Mouse (Mus musculus) embryonic facial prominence, embryonic 15.5 days (tissue): ENCODE data around the gene Jmjd7. TPM values are rescaled to one million over a fixed set of nuclear protein-coding genes. Genes with fewer than 3 reads are reported as not detected.

Experiments
- ATAC-seq: fragments of 200-750 bp; cut with Nextera tagmentation; 2 replicates; pipeline ENCODE4 v1.8.0; 2017; ENCODE audit warnings: low read depth, moderate TSS enrichment; ENCODE audit not compliant: insufficient number of reproducible peaks, low FRiP score, low TSS enrichment
- H3K27ac ChIP-seq: fragments of 300-500 bp; sonication (generic); replicated peaks from 2 replicates; pipeline ENCODE4 v1.5.1; 2015; ENCODE audit warnings: mild to moderate bottlenecking, inconsistent platforms
- H3K27me3 ChIP-seq: fragments of 300-500 bp; sonication (generic); 2 replicates; pipeline ENCODE4 v1.6.1; 2015; ENCODE audit warnings: inconsistent platforms
- H3K36me3 ChIP-seq: fragments of 300-500 bp; sonication (generic); 2 replicates; pipeline ENCODE4 v1.6.1; 2015; ENCODE audit warnings: mild to moderate bottlenecking, inconsistent platforms
- H3K4me1 ChIP-seq: fragments of 300-500 bp; sonication (generic); 2 replicates; pipeline ENCODE4 v1.6.1; 2015; ENCODE audit warnings: inconsistent platforms
- H3K4me2 ChIP-seq: fragments of 300-500 bp; sonication (generic); replicated peaks from 2 replicates; pipeline ENCODE4 v1.6.1; 2015; ENCODE audit warnings: mild to moderate bottlenecking, inconsistent platforms
- H3K4me3 ChIP-seq: fragments of 300-500 bp; sonication (generic); replicated peaks from 2 replicates; pipeline ENCODE4 v1.5.1; 2015; ENCODE audit warnings: mild to moderate bottlenecking, inconsistent platforms
- H3K9ac ChIP-seq: fragments of 300-500 bp; sonication (generic); 2 replicates; pipeline ENCODE4 v1.6.1; 2015; ENCODE audit warnings: inconsistent platforms
- H3K9me3 ChIP-seq: fragments of 300-500 bp; sonication (generic); replicated peaks from 2 replicates; pipeline ENCODE4 v1.6.1; 2016; ENCODE audit warnings: inconsistent platforms
- WGBS: fragments of 180-500 bp; shearing (Covaris S2); methylation state at CpG from one replicate; pipeline ENCODE4 v1.1.7; 2015; 5-methylcytosine and 5-hydroxymethylcytosine counted together
- polyA plus RNA-seq: library from polyadenylated mRNA; unstranded; fragments of >200 nt; fragmentation: Nextera tagmentation; extraction: Ambion mirVana; gene quantifications from 2 replicates; pipeline ENCODE4 v1.2.1, GENCODE M21; 2015

Gene Jmjd7
- polyA plus RNA-seq, 1 experiment from 2014 or later: 20.8 TPM

- Histone ChIP-seq H3K9me3 (no peaks in the 10 kb centered on the region), H3K4me1 (peaks cover 48% of the 10 kb centered on the region), H3K4me3 (no peak overlapping the region), H3K36me3 (peaks cover 15% of the 10 kb centered on the region), H3K27me3 (no peaks in the 10 kb centered on the region), H3K9ac (no peak overlapping the region), H3K4me2 (peak overlapping the region; percentile 24; the same call in 1 of the 2 replicates), H3K27ac (peak overlapping the region; percentile 96)
- 13% methylated on average over 9 of the region's 9 CpGs for WGBS
- ATAC-seq: peak; percentile 74
Observed at GRCm38 (mm10) chr2:119995391-119996281, 31.6 kb upstream of the Jmjd7 start.

GRCm38 (mm10) chr2:119997354-119997753 is 29.9 kb upstream of the Jmjd7 start:
- Histone ChIP-seq H3K27me3 (no peaks in the 10 kb centered on the region), H3K9ac (no peak overlapping the region), H3K9me3 (no peaks in the 10 kb centered on the region), H3K4me2 (no peak overlapping the region), H3K4me1 (peaks cover 50% of the 10 kb centered on the region), H3K36me3 (peaks cover 14% of the 10 kb centered on the region), H3K4me3 (no peak overlapping the region), H3K27ac (peak overlapping the region; percentile 96)
- no peak for ATAC-seq
- WGBS: 82% methylated on average over 4 of the region's 4 CpGs

- H3K36me3 ChIP-seq: peaks cover 21% of the 10 kb centered on the region
- no peaks in the 10 kb centered on the region for H3K9me3 ChIP-seq
- no peak overlapping the region for H3K4me2 ChIP-seq
- H3K27me3 ChIP-seq: no peaks in the 10 kb centered on the region
- no peak for ATAC-seq
- H3K4me1 ChIP-seq: peaks cover 33% of the 10 kb centered on the region
- H3K27ac ChIP-seq: no peak overlapping the region
- no peak overlapping the region for H3K9ac ChIP-seq
- WGBS: 94% methylated on average over 2 of the region's 2 CpGs
- H3K4me3 ChIP-seq: no peak overlapping the region
Observed at GRCm38 (mm10) chr2:119999731-120000130, 27.6 kb upstream of the Jmjd7 start.

- Histone ChIP-seq H3K9me3 (no peaks in the 10 kb centered on the region), H3K4me2 (no peak overlapping the region), H3K27me3 (no peaks in the 10 kb centered on the region), H3K4me1 (peaks cover 21% of the 10 kb centered on the region), H3K4me3 (no peak overlapping the region), H3K36me3 (peaks cover 30% of the 10 kb centered on the region), H3K9ac (no peak overlapping the region), H3K27ac (peak overlapping the region; percentile 11; the same call in 1 of the 2 replicates)
- ATAC-seq: peak; percentile 47; the same call in 1 of the 2 replicates
- 64% methylated on average over 3 of the region's 3 CpGs for WGBS
Observed at GRCm38 (mm10) chr2:120000882-120001584, 26.2 kb upstream of the Jmjd7 start.

GRCm38 (mm10) chr2:120001956-120002355 is 25.3 kb upstream of the Jmjd7 start:
- Histone ChIP-seq H3K27ac (no peak overlapping the region), H3K9me3 (no peaks in the 10 kb centered on the region), H3K9ac (no peak overlapping the region), H3K4me3 (no peak overlapping the region), H3K27me3 (no peaks in the 10 kb centered on the region), H3K4me2 (no peak overlapping the region), H3K36me3 (peaks cover 30% of the 10 kb centered on the region), H3K4me1 (peaks cover 13% of the 10 kb centered on the region)
- no peak for ATAC-seq
- WGBS: 67% methylated on average over 4 of the region's 4 CpGs

GRCm38 (mm10) chr2:120003970-120004369 is 23.3 kb upstream of the Jmjd7 start:
- H3K36me3 ChIP-seq: peaks cover 22% of the 10 kb centered on the region
- H3K4me1 ChIP-seq: 0 out of 2 replicates have a peak, but pooled peaks cover 9% of the 10 kb centered on the region
- ATAC-seq: no peak
- no peaks in the 10 kb centered on the region for H3K27me3 ChIP-seq
- no peak overlapping the region for H3K27ac ChIP-seq
- no peak overlapping the region for H3K4me3 ChIP-seq
- no peak overlapping the region for H3K4me2 ChIP-seq
- 73% methylated on average over 2 of the region's 2 CpGs for WGBS
- no peaks in the 10 kb centered on the region for H3K9me3 ChIP-seq
- H3K9ac ChIP-seq: no peak overlapping the region

GRCm38 (mm10) chr2:120006696-120007095 is 20.6 kb upstream of the Jmjd7 start:
- peaks cover 17% of the 10 kb centered on the region; the same call in 1 of the 2 replicates for H3K36me3 ChIP-seq
- 0 out of 2 replicates have a peak, but pooled peaks cover 6% of the 10 kb centered on the region for H3K4me1 ChIP-seq
- no peak for ATAC-seq
- no peak overlapping the region for H3K4me2 ChIP-seq
- no peak overlapping the region for H3K9ac ChIP-seq
- H3K9me3 ChIP-seq: no peaks in the 10 kb centered on the region
- no peaks in the 10 kb centered on the region for H3K27me3 ChIP-seq
- H3K27ac ChIP-seq: no peak overlapping the region
- no peak overlapping the region for H3K4me3 ChIP-seq
- WGBS: 96% methylated on average over 7 of the region's 7 CpGs

- Histone ChIP-seq H3K27ac (no peak overlapping the region), H3K4me2 (no peak overlapping the region), H3K27me3 (no peaks in the 10 kb centered on the region), H3K4me1 (0 out of 2 replicates have a peak, but pooled peaks cover 6% of the 10 kb centered on the region), H3K9me3 (no peaks in the 10 kb centered on the region), H3K9ac (no peak overlapping the region), H3K36me3 (peaks cover 20% of the 10 kb centered on the region), H3K4me3 (no peak overlapping the region)
- no peak for ATAC-seq
- 54% methylated on average over 4 of the region's 4 CpGs for whole genome bisulfite sequencing
Observed at GRCm38 (mm10) chr2:120007680-120008210, 19.5 kb upstream of the Jmjd7 start.

GRCm38 (mm10) chr2:120008672-120009071 is 18.6 kb upstream of the Jmjd7 start:
- no peak overlapping the region for H3K4me2 ChIP-seq
- no peaks in the 10 kb centered on the region for H3K27me3 ChIP-seq
- no peak overlapping the region for H3K9ac ChIP-seq
- H3K36me3 ChIP-seq: peaks cover 25% of the 10 kb centered on the region
- H3K4me3 ChIP-seq: no peak overlapping the region
- 0 out of 2 replicates have a peak, but pooled peaks cover 6% of the 10 kb centered on the region for H3K4me1 ChIP-seq
- ATAC-seq: no peak
- H3K27ac ChIP-seq: no peak overlapping the region
- no peaks in the 10 kb centered on the region for H3K9me3 ChIP-seq
- WGBS: 52% methylated on average over 4 of the region's 4 CpGs

GRCm38 (mm10) chr2:120011462-120012200 is 15.7 kb upstream of the Jmjd7 start:
- no peaks in the 10 kb centered on the region for H3K27me3 ChIP-seq
- H3K9me3 ChIP-seq: no peaks in the 10 kb centered on the region
- H3K9ac ChIP-seq: no peak overlapping the region
- 0 out of 2 replicates have a peak, but pooled peaks cover 6% of the 10 kb centered on the region for H3K4me1 ChIP-seq
- H3K4me3 ChIP-seq: no peak overlapping the region
- peak; percentile 29; the same call in 1 of the 2 replicates for ATAC-seq
- 74% methylated on average over 8 of the region's 8 CpGs for WGBS
- H3K4me2 ChIP-seq: no peak overlapping the region
- no peak overlapping the region for H3K27ac ChIP-seq
- H3K36me3 ChIP-seq: peaks cover 31% of the 10 kb centered on the region
